11 mouse cellular contexts compared by ENCODE assay signal in the genomic region with DNA sequence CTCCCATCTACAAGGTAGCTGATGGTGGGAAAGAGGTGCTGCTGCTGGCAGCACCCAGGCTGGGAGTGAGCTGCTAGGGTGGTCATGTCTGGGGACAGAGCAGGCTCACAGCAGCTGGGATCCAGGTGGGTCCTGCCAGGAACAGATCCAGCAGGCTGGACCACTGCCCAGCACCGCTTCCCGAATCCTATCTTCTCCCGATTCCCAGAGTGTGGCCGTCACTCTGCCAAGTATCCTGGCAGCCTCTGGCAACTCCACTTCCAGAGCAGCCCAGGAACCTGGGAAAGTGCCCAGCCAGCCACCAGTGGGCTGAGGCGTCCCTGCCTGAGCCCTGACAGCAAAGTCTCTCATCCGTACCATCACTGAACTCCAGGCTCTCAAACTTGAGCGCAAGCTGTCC.
DNase-seq lines count a peak whose midpoint lies in the region; ATAC-seq lines count a peak whose summit lies in the region.
"Had no signal": no experiment of that assay in that cellular context is flagged by ENCODE, and none has a peak within 500 bp of the region (broad histone marks: within the 10 kb centered on the region; RNA-seq: fewer than 3 reads in every experiment).

No protein-coding gene starts in this region.

- 78% methylated on average over 7 of the region's 7 CpGs for WGBS in heart, embryonic 12.5 days
- WGBS in midbrain, embryonic 15.5 days, result 66% methylated on average over 7 of the region's 7 CpGs

- ATAC-seq in heart, embryonic 12.5 days (ENCODE audit: insufficient number of reproducible peaks, low FRiP score), result no peak
- 0 out of 2 replicates have a peak, but pooled peaks have one; percentile 39 for ATAC-seq in midbrain, embryonic 15.5 days (replicated peaks)
- ATAC-seq: CD4-positive, CD25-positive, alpha-beta regulatory T cell, adult 4 months; forebrain, embryonic 15.5 days had no signal

- H3K4me1 ChIP-seq in heart, embryonic 12.5 days (replicated peaks), result no peaks in the 10 kb centered on the region
- H3K4me1 ChIP-seq in midbrain, embryonic 15.5 days, result 0 out of 2 replicates have a peak, but pooled peaks cover 6% of the 10 kb centered on the region

- H3K27ac ChIP-seq in heart, embryonic 12.5 days (ENCODE audit: poor library complexity, severe bottlenecking), result no peak overlapping the region
- H3K27ac ChIP-seq in midbrain, embryonic 15.5 days, result no peak overlapping the region
- H3K27ac ChIP-seq: forebrain, embryonic 15.5 days; stomach, postnatal 0 days had no signal

- H3K36me3 ChIP-seq in heart, embryonic 12.5 days, result no peaks in the 10 kb centered on the region
- no peaks in the 10 kb centered on the region for H3K36me3 ChIP-seq in midbrain, embryonic 15.5 days (replicated peaks)
- H3K36me3 ChIP-seq: forebrain, embryonic 15.5 days had no signal

- H3K9me3 ChIP-seq in heart, embryonic 12.5 days (replicated peaks), result no peaks in the 10 kb centered on the region
- no peaks in the 10 kb centered on the region for H3K9me3 ChIP-seq in midbrain, embryonic 15.5 days
- H3K9me3 ChIP-seq: forebrain, embryonic 15.5 days had no signal

- H3K4me2 ChIP-seq in heart, embryonic 12.5 days, result no peak overlapping the region
- no peak overlapping the region for H3K4me2 ChIP-seq in midbrain, embryonic 15.5 days
- H3K4me2 ChIP-seq: forebrain, embryonic 15.5 days had no signal

- no peaks in the 10 kb centered on the region for H3K27me3 ChIP-seq in heart, embryonic 12.5 days (replicated peaks)
- H3K27me3 ChIP-seq in midbrain, embryonic 15.5 days (replicated peaks), result no peaks in the 10 kb centered on the region
- H3K27me3 ChIP-seq: forebrain, embryonic 15.5 days had no signal

- DNase-seq in heart, postnatal 4 days, result peak; percentile 58
- peak; percentile 71 for DNase-seq in cerebellum, adult 11-12 months
- peak; percentile 13 to 21 for DNase-seq in frontal cortex, postnatal 25 days (ENCODE audit: low spot score in 2 of 2)
- no peak for DNase-seq in adrenal gland, postnatal 25 days
- DNase-seq in spleen, adult 18-20 months, result no peak
- DNase-seq in kidney, postnatal 4 days, result no peak

- no peak overlapping the region for H3K4me3 ChIP-seq in heart, embryonic 12.5 days
- H3K4me3 ChIP-seq in midbrain, embryonic 15.5 days, result no peak overlapping the region
- H3K4me3 ChIP-seq: forebrain, embryonic 15.5 days had no signal

- no peak overlapping the region for H3K9ac ChIP-seq in heart, embryonic 12.5 days
- H3K9ac ChIP-seq in midbrain, embryonic 15.5 days, result no peak overlapping the region
- H3K9ac ChIP-seq: forebrain, embryonic 15.5 days had no signal

Comparison
In these comparisons a context has a peak if more than half of its experiments do, and no peak if none do; other contexts are left out.
1. DNase-seq: peak in heart, postnatal 4 days (single experiment), cerebellum, adult 11-12 months (single experiment) and frontal cortex, postnatal 25 days (2 of 2); none in adrenal gland, postnatal 25 days (single experiment), spleen, adult 18-20 months (0 of 2) and kidney, postnatal 4 days (0 of 2).